Mouse (Mus musculus) erythroblast, embryonic 14.5 days (primary cell): ENCODE results near the gene Rasgef1b.

Experiments used
- GATA1 ChIP-seq: IDR thresholded peaks from 2 replicates; pipeline ENCODE4 v1.6.1; 2012; ENCODE audit warnings: low read length, inconsistent platforms, mixed read lengths
- TAL1 ChIP-seq: IDR thresholded peaks from 3 replicates; pipeline ENCODE4 v1.6.1; 2012; ENCODE audit warnings: low read length, inconsistent platforms, mixed read lengths

GRCm38 (mm10) chr5:99541999-99542765, 186.7 kb downstream of the Rasgef1b start:
- TF ChIP-seq TAL1, result no peak
- no peak for TF ChIP-seq GATA1
